Mouse (Mus musculus): ENCODE data around the gene Hhipl2.
"Not testable (repeated sequence)": the region's sequence is repeated elsewhere in the genome, so short reads cannot be mapped to it uniquely, and the experiment has no call there.

Hhipl2 gene

GRCm38 (mm10) chr1:183417873-183418272, at the start of gene Hhipl2:
Gene Hhipl2, plus strand, starts transcription at chr1:183418215.
- DNase-seq, result no peak

GRCm38 (mm10) chr1:183368601-183369400, 49.2 kb upstream of the Hhipl2 start:
- DNase-seq, result peak; percentile 44

GRCm38 (mm10) chr1:183369427-183370014, 48.5 kb upstream of the Hhipl2 start, which contains the start of gene Mia3:
Gene Mia3, minus strand, starts transcription at chr1:183369553.
- peak; percentile 97 for DNase-seq

GRCm38 (mm10) chr1:183374728-183375127, 43.3 kb upstream of the Hhipl2 start:
- no peak for DNase-seq

- no peak for DNase-seq
Measured at GRCm38 (mm10) chr1:183377045-183377444, 41.0 kb upstream of the Hhipl2 start.

- no peak for DNase-seq
Measured at GRCm38 (mm10) chr1:183378321-183378941, 39.6 kb upstream of the Hhipl2 start.

- DNase-seq, result not testable (repeated sequence)
Measured at GRCm38 (mm10) chr1:183379376-183379775, 38.6 kb upstream of the Hhipl2 start.

GRCm38 (mm10) chr1:183381816-183382215, 36.2 kb upstream of the Hhipl2 start:
- no peak for DNase-seq

GRCm38 (mm10) chr1:183382621-183383020, 35.4 kb upstream of the Hhipl2 start:
- no peak for DNase-seq

GRCm38 (mm10) chr1:183387421-183387820, 30.6 kb upstream of the Hhipl2 start:
- DNase-seq, result not testable (repeated sequence)

GRCm38 (mm10) chr1:183388426-183389406, 29.3 kb upstream of the Hhipl2 start, which contains the start of gene Taf1a:
Gene Taf1a, plus strand, starts transcription at chr1:183388981.
- peak; percentile 92 for DNase-seq

- no peak for DNase-seq
Measured at GRCm38 (mm10) chr1:183403396-183403795, 14.6 kb upstream of the Hhipl2 start.

- no peak for DNase-seq
Measured at GRCm38 (mm10) chr1:183414081-183414727, 3.8 kb upstream of the Hhipl2 start.

- no peak for DNase-seq
Measured at GRCm38 (mm10) chr1:183419741-183420140, 1.7 kb downstream of the Hhipl2 start.

GRCm38 (mm10) chr1:183420296-183420695, 2.3 kb downstream of the Hhipl2 start:
- no peak for DNase-seq

- no peak for DNase-seq
Measured at GRCm38 (mm10) chr1:183424100-183424499, 6.1 kb downstream of the Hhipl2 start.

- DNase-seq, result no peak
Measured at GRCm38 (mm10) chr1:183434918-183435317, 16.9 kb downstream of the Hhipl2 start.

- DNase-seq, result peak; percentile 44
Measured at GRCm38 (mm10) chr1:183439036-183439435, 21.0 kb downstream of the Hhipl2 start.

GRCm38 (mm10) chr1:183442015-183442774, 24.2 kb downstream of the Hhipl2 start:
- DNase-seq, result peak; percentile 75

- no peak for DNase-seq
Measured at GRCm38 (mm10) chr1:183453066-183453465, 35.1 kb downstream of the Hhipl2 start.

All from right cerebral cortex, postnatal 25 days (tissue).